Mouse (Mus musculus) liver, adult 10 weeks (tissue): Measurements from ENCODE around the gene Bglap2. TPM values are rescaled to one million over a fixed set of nuclear protein-coding genes. Genes with fewer than 3 reads are reported as not detected.

Experiments used
- polyA plus RNA-seq: library from polyadenylated mRNA; stranded (reverse); fragments of 350-450 nt; fragmentation: Illumina TruSeq; extraction: RNeasy Lipid Tissue Mini Kit (QIAGEN cat#74804); gene quantifications from one replicate; pipeline ENCODE4 v1.2.3, GENCODE M21; 2014; ENCODE audit warnings: low read depth, low replicate concordance

Bglap2 gene
- not detected for polyA plus RNA-seq

DNA sequence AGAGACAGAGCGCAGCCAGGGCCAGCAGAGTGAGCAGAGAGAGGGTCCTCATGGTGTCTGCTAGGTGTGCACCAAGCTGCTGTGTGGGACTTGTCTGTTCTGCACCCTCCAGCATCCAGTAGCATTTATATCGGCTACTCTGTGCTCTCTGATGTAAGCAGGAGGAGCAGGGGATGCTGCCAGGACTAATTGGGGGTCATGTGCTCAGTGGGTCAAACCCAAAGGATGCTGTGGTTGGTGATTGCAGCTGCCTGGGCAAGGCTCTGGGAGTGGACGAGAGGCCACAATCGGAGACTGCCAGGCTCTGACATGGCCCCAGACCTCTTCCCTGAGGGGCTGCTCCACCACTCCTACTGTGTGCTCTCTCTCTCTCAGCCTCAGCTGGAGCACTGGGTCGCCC, at the start of gene Bglap2:
Bglap2 (minus strand) TSS at position 101 of the 400 bp plus-strand sequence.

DNA sequence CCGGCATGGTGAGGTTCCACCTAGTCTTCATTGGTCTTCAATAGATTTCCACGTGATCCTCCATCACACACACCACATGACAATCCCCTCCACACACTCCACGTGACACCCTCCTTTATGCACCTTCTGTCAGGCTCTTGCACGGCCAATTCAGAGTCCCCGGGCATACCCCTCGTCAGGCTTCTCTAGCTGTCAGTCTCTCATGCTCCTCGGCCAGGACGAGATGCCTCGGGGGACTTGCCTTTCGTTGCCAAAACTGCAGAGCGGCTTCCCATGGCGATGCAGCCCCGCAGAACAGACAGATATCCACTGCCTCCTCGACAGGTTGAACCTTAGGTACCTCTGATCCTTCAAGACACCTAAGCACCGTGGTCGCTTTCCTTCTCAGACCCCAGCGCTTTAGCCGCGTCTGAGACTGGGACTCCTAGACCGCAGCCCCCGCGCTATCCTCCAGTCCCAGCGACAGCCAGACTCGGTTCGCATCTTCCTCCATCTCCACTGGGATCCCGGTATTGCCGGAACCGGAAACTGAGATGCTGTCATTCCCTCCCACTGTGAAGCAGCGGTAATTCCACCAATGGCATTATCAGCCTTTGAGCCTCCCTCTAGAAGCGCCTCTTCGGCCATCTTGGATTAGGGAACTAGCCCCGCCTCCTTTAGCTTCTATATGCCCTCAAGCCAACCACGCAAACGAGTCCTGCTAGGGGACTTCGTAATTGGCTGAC, 46.3 kb upstream of the Bglap2 start, which contains the start of gene Slc25a44:
Slc25a44 (minus strand) TSS at position 535 of the 725 bp plus-strand sequence.

DNA sequence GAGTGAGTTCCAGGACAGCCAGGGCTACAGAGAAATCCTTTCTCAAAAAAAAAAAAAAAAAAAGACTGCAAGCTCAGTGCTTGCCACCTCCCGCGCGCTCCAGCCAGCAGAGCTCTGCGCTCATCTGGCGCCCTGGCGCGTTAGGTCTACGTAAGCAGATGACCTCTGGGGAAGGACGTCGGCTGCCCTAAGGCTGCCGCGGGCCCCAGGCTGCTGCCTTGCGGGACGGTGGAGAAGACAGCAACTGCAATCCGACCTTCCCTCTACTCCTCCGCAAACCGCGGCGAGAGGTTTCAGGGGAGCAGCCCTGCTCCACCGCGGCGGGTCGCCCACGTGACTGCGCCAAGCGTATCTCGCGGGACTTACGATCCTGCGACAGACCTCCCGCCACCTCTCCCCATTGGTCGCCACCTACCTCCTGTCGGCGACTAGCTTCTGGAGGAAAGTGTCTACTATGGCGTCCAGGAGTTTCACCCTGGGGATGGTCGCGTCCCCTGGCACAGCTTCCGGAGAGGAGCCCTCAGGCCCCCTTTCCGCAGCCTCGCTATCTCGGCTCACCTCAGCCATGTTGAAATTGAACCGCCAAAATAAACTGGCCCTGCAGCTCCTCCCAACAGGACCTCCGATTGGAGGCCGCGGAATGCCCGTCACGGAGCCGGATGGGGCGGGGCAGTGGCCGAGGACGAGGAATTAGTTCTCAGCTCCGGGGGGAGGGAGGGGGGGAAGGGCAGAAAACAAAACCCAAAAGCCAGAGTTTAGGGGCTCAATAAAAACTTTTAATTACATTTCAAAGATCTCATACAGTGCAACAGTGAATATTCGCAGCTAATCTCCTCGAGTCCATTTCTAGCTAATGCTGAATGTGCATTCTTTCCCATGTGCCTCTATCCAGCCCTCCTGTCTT, 31.5 kb upstream of the Bglap2 start, which contains the start of gene Pmf1:
Pmf1 (minus strand) TSS at position 591 of the 904 bp plus-strand sequence.

DNA sequence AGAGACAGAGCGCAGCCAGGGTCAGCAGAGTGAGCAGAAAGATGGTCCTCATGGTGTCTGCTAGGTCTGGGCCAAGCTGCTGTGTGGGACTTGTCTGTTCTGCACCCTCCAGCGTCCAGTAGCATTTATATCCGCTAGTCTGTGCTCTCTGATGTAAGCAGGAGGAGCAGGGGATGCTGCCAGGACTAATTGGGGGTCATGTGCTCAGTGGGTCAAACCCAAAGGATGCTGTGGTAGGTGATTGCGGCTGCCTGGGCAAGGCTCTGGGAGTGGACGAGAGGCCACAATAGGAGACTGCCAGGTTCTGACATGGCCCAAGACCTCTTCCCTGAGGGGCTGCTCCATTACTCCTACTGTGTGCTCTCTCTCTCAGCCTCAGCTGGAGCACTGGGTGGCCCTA, 5.9 kb upstream of the Bglap2 start, which contains the start of gene Bglap:
Bglap (minus strand) TSS at position 101 of the 400 bp plus-strand sequence.

DNA sequence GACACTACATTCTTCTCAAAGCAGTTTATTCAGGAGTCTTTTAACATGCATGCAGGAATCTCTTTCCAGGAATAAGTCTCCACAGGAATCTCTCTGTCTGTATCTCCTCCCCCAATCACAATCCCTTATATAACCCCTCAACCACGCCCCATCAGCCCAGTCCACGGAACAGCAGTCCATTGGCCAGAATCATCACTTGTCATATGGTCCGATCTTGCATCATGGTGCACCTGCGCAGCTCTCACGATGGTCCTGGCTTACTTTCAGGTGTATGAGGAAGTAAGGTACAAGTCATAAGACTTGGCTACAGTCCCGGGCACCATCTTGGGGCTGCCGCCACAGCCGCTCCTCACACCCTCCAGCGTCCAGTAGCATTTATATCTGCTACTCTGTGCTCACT, 5.9 kb downstream of the Bglap2 start, which contains the start of gene Bglap3:
Bglap3 (minus strand) TSS at position 101 of the 400 bp plus-strand sequence.

DNA sequence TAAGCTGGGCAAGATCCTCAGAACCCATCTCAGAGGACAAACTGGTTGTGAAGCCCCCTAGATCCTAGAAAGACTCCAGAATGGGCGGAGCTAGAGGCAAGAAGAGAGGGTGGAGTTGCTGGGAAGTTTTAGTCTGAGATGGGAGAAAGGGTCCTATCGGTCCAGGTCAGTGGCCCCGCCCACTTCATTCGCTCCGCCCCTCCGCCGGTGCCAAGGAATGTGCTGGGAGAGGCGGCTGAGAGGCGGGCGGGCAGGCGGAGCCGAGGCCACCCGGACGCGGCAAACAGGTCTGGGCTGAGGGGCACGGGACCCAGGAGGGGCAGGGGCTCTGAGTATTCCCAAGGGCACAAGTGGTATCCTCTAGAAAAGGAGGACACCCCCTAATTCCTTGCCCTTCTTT, 14.2 kb downstream of the Bglap2 start, which contains the start of gene Paqr6:
Paqr6 (plus strand) TSS at position 248 of the 400 bp plus-strand sequence.

DNA sequence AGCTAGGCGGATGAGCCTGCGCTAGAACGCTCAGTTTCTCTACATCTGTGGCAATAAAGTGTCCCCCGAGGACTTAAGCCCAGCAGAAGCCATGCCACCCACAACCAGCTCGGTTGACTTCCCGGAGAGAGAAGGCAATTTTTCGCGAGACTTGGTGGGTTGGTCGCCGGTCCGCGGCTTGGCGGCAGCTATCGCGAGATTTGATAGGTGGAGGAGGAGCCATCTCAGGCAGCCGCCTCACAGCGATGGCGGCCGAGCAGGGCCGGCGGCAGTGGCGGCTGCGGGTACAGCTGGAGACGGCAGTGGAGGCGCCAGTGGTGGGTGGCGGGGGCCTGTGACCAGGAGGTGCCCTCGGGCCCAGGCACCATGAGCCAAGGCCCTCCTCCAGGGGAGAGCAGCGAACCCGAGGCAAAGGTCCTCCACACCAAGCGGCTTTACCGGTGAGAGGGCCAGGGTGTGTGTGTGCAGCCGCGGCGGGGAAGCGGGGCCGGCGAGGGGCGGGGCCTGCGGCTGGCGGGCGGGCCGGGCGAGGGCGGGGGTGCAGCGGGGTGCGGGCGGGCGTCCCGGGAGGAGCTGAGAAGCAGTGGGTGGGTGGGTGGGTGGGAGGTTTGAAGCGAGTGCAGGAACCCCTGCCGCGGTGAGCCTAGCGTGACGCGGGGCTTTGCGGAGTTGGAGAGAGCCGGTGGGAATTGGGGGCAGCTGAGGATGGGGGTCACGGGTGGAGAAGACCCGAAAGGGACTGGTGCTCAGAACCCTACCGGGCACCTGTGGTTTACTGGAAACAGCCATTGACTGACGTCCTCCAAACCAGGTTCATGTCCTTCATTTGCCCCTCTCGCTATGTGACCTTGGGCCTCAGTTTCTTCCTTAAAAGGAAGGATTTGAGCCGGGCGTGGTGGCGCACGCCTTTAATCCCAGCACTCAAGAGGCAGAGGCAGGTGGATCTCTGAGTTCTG, 42.2 kb downstream of the Bglap2 start, which contains the start of the genes Tmem79 and Smg5:
Tmem79 (minus strand) TSS at position 91 of the 956 bp plus-strand sequence.
Smg5 (plus strand) TSS at position 203 of the 956 bp plus-strand sequence.

Other genes with a start within 250 kb of the Bglap2 start
- gene Mef2d, start 236.3 kb downstream of the Bglap2 start, polyA plus RNA-seq, result 3.8 TPM
- gene Rhbg, start 124.0 kb downstream of the Bglap2 start, polyA plus RNA-seq, result 0.24 TPM
- gene Gm38392, start 91.5 kb downstream of the Bglap2 start, polyA plus RNA-seq, result 0.93 TPM
- gene Tsacc, start 81.7 kb downstream of the Bglap2 start, polyA plus RNA-seq, result 4.3 TPM
- 65.1 TPM for gene Cct3, start 81.6 kb downstream of the Bglap2 start, polyA plus RNA-seq
- 8.8 TPM for gene Glmp, start 53.7 kb downstream of the Bglap2 start, polyA plus RNA-seq
- 0.21 TPM for gene Tmem79, start 42.6 kb downstream of the Bglap2 start, polyA plus RNA-seq
- 6.5 TPM for gene Smg5, start 42.4 kb downstream of the Bglap2 start, polyA plus RNA-seq
- not detected for gene Paqr6, start 14.1 kb downstream of the Bglap2 start, polyA plus RNA-seq
- 0.74 TPM for gene Bglap3, start 6.0 kb downstream of the Bglap2 start, polyA plus RNA-seq
- not detected for gene Bglap, start 5.8 kb upstream of the Bglap2 start, polyA plus RNA-seq
- 5.1 TPM for gene Pmf1, start 31.6 kb upstream of the Bglap2 start, polyA plus RNA-seq
- 17.7 TPM for gene Slc25a44, start 46.4 kb upstream of the Bglap2 start, polyA plus RNA-seq
- gene Sema4a, start 82.5 kb upstream of the Bglap2 start, polyA plus RNA-seq, result 46.1 TPM
- 2.5 TPM for gene Lmna, start 131.3 kb upstream of the Bglap2 start, polyA plus RNA-seq
- 0.05 TPM for gene Mex3a, start 153.7 kb upstream of the Bglap2 start, polyA plus RNA-seq
- gene Rab25, start 169.6 kb upstream of the Bglap2 start, polyA plus RNA-seq, result not detected
- gene Lamtor2, start 174.4 kb upstream of the Bglap2 start, polyA plus RNA-seq, result 10.5 TPM
- gene Ubqln4, start 175.1 kb upstream of the Bglap2 start, polyA plus RNA-seq, result 12.4 TPM
- gene Ssr2, start 197.2 kb upstream of the Bglap2 start, polyA plus RNA-seq, result 37.9 TPM
- gene Arhgef2, start 227.3 kb upstream of the Bglap2 start, polyA plus RNA-seq, result 1.5 TPM